Mouse (Mus musculus) Patski (cell line): Measurements from ENCODE around the gene Klhl26. TPM values are rescaled to one million over a fixed set of nuclear protein-coding genes. Genes with fewer than 3 reads are reported as not detected.

Experiments
- ATAC-seq: fragments of 100-300 bp; one replicate; pipeline ENCODE4 v1.8.0; 2021
- CTCF ChIA-PET: fragments of 350-600 bp; sonication (Branson Sonifier 250); formaldehyde crosslinking; loops from one replicate; lab custom pipeline; 2022; ENCODE audit warnings: inconsistent platforms; lab: Charles Lee
- POLR2A ChIA-PET: fragments of 350-600 bp; sonication (Branson Sonifier 250); formaldehyde crosslinking; loops from one replicate; lab custom pipeline; 2022; ENCODE audit warnings: antibody characterized with exemption, inconsistent platforms; lab: Charles Lee
- DNase-seq: peaks from one replicate; pipeline ENCODE4 v3.0.0-alpha.2; 2011; ENCODE audit warnings: low read depth, low spot score
- H3K27me3 ChIP-seq: fragments of 371-371 bp; one replicate; pipeline ENCODE4 v1.5.1; 2021
- CTCF ChIP-seq: fragments of 100-300 bp; IDR thresholded peaks from one replicate; pipeline ENCODE4 v1.5.1; 2021
- in situ Hi-C: fragments of 300-500 bp; cut with MboI; formaldehyde crosslinking; loops from 3 replicates; pipeline ENCODE4 v1.11.1; 2018; ENCODE audit warnings: low pct_unique_long_range_greater_than_20kb, mixed read lengths
- polyA plus RNA-seq: library from polyadenylated mRNA; unstranded; gene quantifications from one replicate; pipeline ENCODE4 v1.2.3, GENCODE M21; 2021

Klhl26 gene
- polyA plus RNA-seq, 1 experiment from 2014 or later: 27.5 TPM

DNA sequence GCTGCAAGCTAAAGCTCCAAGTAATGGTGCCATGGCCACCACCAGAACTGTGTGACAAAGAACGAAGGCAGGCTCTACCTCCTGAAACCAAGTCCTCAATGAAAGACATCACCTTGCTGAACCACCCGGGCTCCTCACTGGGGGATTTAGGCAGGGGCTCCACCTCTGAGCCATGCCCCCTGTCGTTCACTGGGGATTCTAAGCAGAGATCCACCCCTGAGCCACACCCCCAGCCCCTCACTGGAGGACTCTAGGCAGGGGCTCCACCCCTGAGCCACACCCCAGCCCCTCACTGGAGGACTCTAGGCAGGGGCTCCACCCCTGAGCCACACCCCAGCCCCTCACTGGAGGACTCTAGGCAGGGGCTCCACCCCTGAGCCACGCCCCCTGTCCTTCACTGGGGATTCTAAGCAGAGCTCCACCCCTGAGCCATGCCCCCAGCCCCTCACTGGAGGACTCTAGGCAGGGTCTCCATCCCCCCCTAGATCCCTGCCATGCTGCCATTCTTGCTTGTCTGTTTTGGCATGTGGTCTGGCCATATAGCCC, 43.7 kb downstream of the Klhl26 start:
- CTCF ChIA-PET: interaction anchor here (0.6 kb wide), 1 partner anchor 8 kb away, joined by 3 read pairs; no protein-coding TSS in a partner anchor
- in situ Hi-C loops: no loop called here
- ATAC-seq (no peak), DNase-seq (no peak)
- no peaks in the 10 kb centered on the region for H3K27me3 ChIP-seq
- POLR2A ChIA-PET: interaction anchor here (0.7 kb wide), 1 partner anchor 33 kb away, joined by 3 read pairs; no protein-coding TSS in a partner anchor
- no peak for TF ChIP-seq CTCF

DNA sequence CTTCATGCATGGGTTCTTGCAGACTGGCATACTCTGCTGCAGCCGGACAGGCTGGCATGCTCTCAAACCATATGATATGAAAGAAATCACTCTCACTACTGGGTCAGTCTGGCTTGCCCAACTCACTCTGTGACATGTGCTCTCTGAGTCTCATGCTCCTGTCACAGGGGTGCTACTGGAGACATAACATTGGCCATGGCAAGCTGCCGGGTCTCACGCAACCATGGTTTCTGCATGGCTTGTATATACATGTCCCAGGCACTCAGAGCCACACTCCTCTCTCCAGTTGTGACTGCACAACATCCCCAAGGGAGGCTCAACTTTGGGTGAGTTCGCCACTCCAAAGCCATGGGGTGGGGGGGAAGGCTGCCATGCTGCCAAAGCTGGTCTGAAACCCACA, 45.6 kb downstream of the Klhl26 start:
- TF ChIP-seq CTCF: no peak
- no peaks in the 10 kb centered on the region for H3K27me3 ChIP-seq
- in situ Hi-C loops: no loop called here
- ChIA-PET POLR2A (interaction anchor here (1.4 kb wide), 1 partner anchor 32 kb away, joined by 4 read pairs; no protein-coding TSS in a partner anchor), CTCF (no interaction called here)
- no peak for DNase-seq
- no peak for ATAC-seq

DNA sequence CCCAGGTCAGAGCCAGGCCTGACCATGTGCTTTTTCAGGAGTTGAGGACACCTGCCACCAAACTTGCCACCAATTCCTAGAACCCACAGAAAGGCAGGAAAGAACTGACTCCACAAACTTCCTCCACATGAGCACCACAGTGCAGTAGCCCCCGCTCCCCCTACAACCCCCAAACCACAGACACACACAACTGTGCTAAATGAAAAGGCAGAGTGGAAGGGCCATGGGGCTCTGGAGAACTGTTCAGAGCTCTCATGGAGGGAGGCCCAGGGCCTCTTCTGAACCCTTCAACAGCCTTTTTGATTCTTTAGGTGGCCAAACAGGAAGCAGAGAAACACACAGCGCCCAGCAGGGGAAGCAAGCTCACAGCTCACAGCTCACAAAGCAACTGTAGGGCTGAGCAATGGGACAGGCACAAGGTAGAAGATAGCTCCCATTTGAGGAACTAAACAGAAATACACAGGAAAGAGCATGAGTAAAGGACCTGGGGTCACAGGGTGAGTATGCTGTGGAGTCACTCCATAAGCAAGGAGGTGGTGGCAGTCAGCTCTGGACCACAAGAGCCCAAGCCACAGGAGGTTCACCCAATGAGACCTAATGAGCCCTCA, 50.4 kb downstream of the Klhl26 start:
- H3K27me3 ChIP-seq: no peaks in the 10 kb centered on the region
- TF ChIP-seq CTCF: no peak
- ATAC-seq (no peak), DNase-seq (no peak)
- in situ Hi-C loops: no loop called here
- POLR2A ChIA-PET: interaction anchor here (0.6 kb wide), 1 partner anchor 22 kb away, joined by 5 read pairs; no protein-coding TSS in a partner anchor
- CTCF ChIA-PET: interaction anchor here (1.0 to 1.4 kb wide), 3 partner anchors 9 to 77 kb away, joined by 3 read pairs; no protein-coding TSS in a partner anchor

DNA sequence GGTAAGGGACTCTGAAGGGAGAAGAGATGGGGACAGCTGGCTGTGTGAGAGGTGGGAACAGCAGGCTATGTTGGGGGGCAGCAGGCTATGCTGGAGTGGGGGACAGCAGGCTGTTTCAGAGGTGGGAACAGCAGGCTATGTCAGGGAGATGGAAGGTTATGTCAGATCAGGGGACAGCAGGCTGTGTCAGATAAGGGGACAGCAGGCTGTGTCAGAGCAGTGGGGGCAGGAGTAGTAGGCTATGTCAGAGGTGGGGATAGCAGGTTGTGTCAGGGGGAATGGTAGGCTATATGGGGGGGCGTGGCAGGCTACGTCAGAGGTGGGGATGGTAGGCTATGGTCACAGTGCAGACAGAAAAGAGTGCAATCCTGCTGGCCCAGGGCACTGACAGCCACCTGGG, 54.0 kb downstream of the Klhl26 start:
- in situ Hi-C loops: no loop called here
- ChIA-PET CTCF (interaction anchor here (0.7 kb wide), 1 partner anchor 75 kb away, joined by 3 read pairs; no protein-coding TSS in a partner anchor), POLR2A (no interaction called here)
- no peak for ATAC-seq
- no peak for TF ChIP-seq CTCF
- no peak for DNase-seq
- H3K27me3 ChIP-seq: no peaks in the 10 kb centered on the region

DNA sequence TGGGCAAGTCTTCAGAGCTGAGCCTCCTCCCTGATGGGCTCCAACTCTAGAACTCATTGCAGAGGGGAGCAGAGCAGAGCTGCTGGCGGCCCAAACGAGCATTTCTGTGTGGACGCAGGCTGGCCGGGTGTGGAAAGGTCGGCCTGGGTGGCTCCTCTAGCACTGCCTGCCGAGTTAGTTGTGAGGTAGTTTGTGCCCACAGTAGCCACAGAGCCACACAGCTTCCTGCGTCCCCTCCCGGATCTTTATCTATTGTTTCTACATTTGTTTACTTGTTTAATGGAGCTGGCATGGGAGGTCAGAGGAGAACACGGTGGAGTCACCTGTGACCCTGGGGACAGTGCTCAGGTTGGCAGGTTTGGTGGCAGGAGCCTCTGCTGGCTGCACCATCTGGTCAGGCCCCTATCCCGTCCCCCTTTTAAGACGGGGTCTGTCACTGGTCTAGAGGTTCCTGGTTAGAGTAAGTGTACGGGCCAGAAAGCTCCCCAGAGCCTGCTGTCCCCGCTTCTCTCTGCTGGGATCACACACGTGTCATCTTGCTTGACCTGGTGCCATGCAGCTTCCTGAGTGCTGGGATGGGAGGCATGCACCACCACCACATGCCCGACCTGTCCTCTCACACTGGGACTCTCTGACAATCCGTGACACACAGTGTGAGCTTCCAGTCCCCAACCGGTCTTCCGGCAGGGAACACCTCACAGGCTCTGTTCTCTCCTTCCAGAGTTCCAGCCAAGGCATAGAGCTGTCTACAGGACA, 55.2 kb downstream of the Klhl26 start:
- no peaks in the 10 kb centered on the region for H3K27me3 ChIP-seq
- DNase-seq (no peak), ATAC-seq (no peak)
- ChIA-PET CTCF (no interaction called here), POLR2A (interaction anchor here (0.9 kb wide), 1 partner anchor 10 kb away, joined by 3 read pairs; no protein-coding TSS in a partner anchor)
- no peak for TF ChIP-seq CTCF
- in situ Hi-C loops: no loop called here

DNA sequence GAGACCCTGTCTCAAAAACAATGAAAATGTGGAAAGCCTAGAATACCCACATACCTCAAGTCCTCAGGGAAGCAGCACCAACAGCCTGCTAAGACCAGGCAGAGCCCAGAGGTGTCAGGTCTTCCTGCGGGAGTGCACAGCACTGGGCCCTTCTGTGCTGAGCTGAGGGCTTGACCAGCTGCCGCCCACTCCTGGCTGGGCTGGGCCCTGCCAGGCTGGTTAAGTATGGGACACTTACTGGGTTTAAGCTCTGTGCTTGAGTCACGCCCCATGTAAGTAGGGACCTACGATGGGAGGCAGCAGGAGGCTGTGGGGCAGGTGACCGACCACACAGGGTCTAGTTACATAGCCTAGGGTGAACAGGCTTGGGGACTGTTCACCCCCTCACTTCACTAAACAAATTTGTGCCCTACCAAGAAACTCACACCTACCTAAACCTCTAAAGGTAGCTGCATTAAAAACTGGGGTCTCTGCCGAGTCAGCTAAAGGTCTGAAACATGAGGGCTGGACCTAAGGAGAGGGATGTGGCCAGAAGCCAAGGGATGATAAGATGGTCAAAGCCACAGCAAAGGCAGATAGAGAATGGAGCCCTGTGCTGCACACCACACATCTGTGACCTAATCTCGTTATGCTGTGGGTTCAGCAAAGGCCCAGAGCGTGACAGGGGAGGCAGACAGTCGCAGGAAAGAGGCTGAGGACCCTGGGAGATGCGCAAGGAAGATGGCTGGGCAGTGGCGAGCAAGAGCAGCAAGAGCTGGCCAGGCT, 56.7 kb downstream of the Klhl26 start:
- no peak for TF ChIP-seq CTCF
- ChIA-PET CTCF (interaction anchor here (0.9 to 1.5 kb wide), 3 partner anchors 16 to 85 kb away, joined by 3 to 4 read pairs (median 3); no protein-coding TSS in a partner anchor), POLR2A (no interaction called here)
- H3K27me3 ChIP-seq: no peaks in the 10 kb centered on the region
- in situ Hi-C loops: no loop called here
- no peak for DNase-seq
- ATAC-seq: no peak

DNA sequence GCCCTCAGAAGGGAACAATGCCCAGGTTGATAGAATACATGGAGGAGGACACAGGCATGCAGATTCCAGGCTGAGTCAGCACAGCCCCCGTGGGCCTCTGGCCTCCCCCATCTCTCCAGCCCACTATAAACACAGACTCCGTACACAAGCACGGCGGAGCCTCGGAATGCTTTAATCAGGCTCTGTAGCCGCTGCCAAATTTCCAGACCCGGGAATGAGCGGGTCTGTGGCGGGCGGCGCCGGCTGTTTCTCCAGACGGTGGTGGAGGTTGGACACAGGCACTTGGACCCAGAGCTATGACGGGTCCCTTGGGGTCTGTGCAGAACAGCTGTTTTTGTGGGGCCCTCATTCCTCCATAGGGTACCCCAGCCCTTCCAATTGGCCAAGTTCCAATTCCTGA, 57.8 kb downstream of the Klhl26 start:
- POLR2A ChIA-PET: interaction anchor here (0.6 kb wide), 1 partner anchor 68 kb away, joined by 3 read pairs; no protein-coding TSS in a partner anchor
- no peak for ATAC-seq
- TF ChIP-seq CTCF: no peak
- CTCF ChIA-PET: interaction anchor here (0.7 to 1.5 kb wide), 3 partner anchors 15 to 85 kb away, joined by 3 read pairs; no protein-coding TSS in a partner anchor
- in situ Hi-C loops: no loop called here
- no peak for DNase-seq
- no peaks in the 10 kb centered on the region for H3K27me3 ChIP-seq

DNA sequence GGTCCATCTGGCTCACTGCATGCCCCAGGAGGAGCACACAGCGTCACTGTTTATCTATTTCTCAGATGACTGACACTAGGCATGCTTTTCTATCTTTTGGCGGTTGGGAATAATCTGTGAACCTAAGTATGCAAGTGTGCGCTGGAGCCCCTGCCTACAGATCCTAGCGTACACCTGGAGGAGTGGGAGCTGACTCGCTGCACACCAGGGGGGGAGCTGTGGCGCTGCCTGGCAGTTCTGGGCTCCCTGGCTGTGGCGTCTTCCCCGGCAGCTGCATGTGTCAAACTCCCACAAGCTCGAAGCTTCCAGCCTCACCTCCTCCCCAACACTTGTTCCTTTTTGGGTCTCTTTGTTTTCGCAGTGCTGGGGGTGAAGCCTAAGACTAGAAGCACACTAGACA, 58.9 kb downstream of the Klhl26 start:
- H3K27me3 ChIP-seq: no peaks in the 10 kb centered on the region
- no peak for ATAC-seq
- in situ Hi-C loops: no loop called here
- POLR2A ChIA-PET: no interaction called here
- CTCF ChIA-PET: no interaction called here
- TF ChIP-seq CTCF: no peak
- DNase-seq: no peak

DNA sequence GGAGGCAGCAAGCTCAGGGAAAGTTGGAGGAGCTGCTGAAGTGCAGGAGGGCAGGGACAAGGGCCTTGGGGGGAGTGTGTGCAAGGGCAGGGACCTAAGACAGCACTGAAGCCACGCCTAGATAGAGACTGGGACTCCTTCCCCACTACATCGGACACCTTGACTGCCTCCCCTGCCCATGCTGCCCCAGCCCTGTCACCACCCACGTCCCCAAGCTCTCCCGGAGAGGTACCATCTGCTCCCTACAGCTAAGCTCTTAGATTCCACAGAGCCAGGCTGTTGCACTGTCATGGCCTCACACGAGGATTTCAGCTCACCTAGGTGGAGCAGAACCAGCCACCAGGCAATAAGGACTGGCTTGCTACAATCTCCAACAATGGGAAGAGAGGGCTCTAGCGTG, 59.8 kb downstream of the Klhl26 start:
- POLR2A ChIA-PET: interaction anchor here (0.6 to 1.1 kb wide), 2 partner anchors 10 to 133 kb away, joined by 3 to 6 read pairs; no protein-coding TSS in a partner anchor

More for the DNA sequence above, 59.8 kb downstream of the Klhl26 start:
- CTCF ChIA-PET: interaction anchor here (1.0 to 2.0 kb wide), 2 partner anchors 10 to 87 kb away, joined by 3 to 18 read pairs; no protein-coding TSS in a partner anchor
- TF ChIP-seq CTCF: no peak
- DNase-seq (no peak), ATAC-seq (no peak)
- H3K27me3 ChIP-seq: no peaks in the 10 kb centered on the region
- in situ Hi-C loops: no loop called here
